Mouse (Mus musculus) heart, postnatal 0 days (tissue): ENCODE measurements around the gene Nampt. TPM values are rescaled to one million over a fixed set of nuclear protein-coding genes. Genes with fewer than 3 reads are reported as not detected.
A peak's percentile ranks its signal among the peaks of the same experiment; 100 is the strongest.

Source experiments
- ATAC-seq: fragments of 200-750 bp; cut with Nextera tagmentation; 2 replicates; pipeline ENCODE4 v1.8.0; 2017; ENCODE audit warnings: low read depth, moderate number of reproducible peaks, moderate library complexity; ENCODE audit not compliant: insufficient read depth
- DNase-seq: peaks from one replicate; pipeline ENCODE4 v3.0.0-alpha.2; 2016; ENCODE audit warnings: low spot score
- H3K27ac ChIP-seq: fragments of 300-500 bp; sonication (generic); 2 replicates; pipeline ENCODE4 v1.5.1; 2014; ENCODE audit warnings: low read depth, mild to moderate bottlenecking
- H3K27me3 ChIP-seq: fragments of 300-500 bp; sonication (generic); 2 replicates; pipeline ENCODE4 v1.6.1; 2014; ENCODE audit warnings: low read length, mixed read lengths; ENCODE audit not compliant: control insufficient read depth, insufficient read depth
- H3K36me3 ChIP-seq: fragments of 300-500 bp; sonication (generic); replicated peaks from 2 replicates; pipeline ENCODE4 v1.6.1; 2014; ENCODE audit warnings: low read length, mixed read lengths; ENCODE audit not compliant: control insufficient read depth, insufficient read depth
- H3K4me1 ChIP-seq: fragments of 300-500 bp; sonication (generic); 2 replicates; pipeline ENCODE4 v1.6.1; 2014; ENCODE audit warnings: antibody characterized with exemption; ENCODE audit not compliant: control insufficient read depth, insufficient read depth
- H3K4me2 ChIP-seq: fragments of 300-500 bp; sonication (generic); 2 replicates; pipeline ENCODE4 v1.6.1; 2014; ENCODE audit warnings: low read depth, mild to moderate bottlenecking, low read length, moderate library complexity
- H3K4me3 ChIP-seq: fragments of 300-500 bp; sonication (generic); 2 replicates; pipeline ENCODE4 v1.5.1; 2014; ENCODE audit warnings: low read depth, low read length
- H3K9ac ChIP-seq: fragments of 300-500 bp; sonication (generic); replicated peaks from 2 replicates; pipeline ENCODE4 v1.6.1; 2014; ENCODE audit warnings: low read depth, low read length, mixed read lengths
- H3K9me3 ChIP-seq: fragments of 300-500 bp; sonication (generic); replicated peaks from 2 replicates; pipeline ENCODE4 v1.6.1; 2016; ENCODE audit warnings: low read length; ENCODE audit not compliant: control insufficient read depth
- CTCF ChIP-seq: IDR thresholded peaks from 2 replicates; pipeline ENCODE4 v1.5.1; 2016; ENCODE audit warnings: antibody characterized with exemption, control low read depth, low read depth
- EP300 ChIP-seq: IDR thresholded peaks from 2 replicates; pipeline ENCODE4 v1.6.1; 2016; ENCODE audit warnings: antibody characterized with exemption, low read depth
- WGBS: fragments of 180-500 bp; shearing (Covaris S2); extraction: QIAGEN DNeasy Blood & Tissue Kit; methylation state at CpG from one replicate; pipeline ENCODE4 v1.1.7; 2014; 5-methylcytosine and 5-hydroxymethylcytosine counted together
- polyA plus RNA-seq: library from polyadenylated mRNA; unstranded; fragments of >200 nt; fragmentation: Nextera tagmentation; extraction: Ambion mirVana; gene quantifications from 2 replicates; pipeline ENCODE4 v1.2.1, GENCODE M21; 2015
- total RNA-seq: library from RNA; depleted of rRNA; stranded (reverse); fragments of >200 nt; gene quantifications from 2 replicates; pipeline ENCODE4 v1.2.3, GENCODE M21; 2014; ENCODE audit warnings: low replicate concordance

Gene Nampt
- total and polyA plus RNA-seq, 2 experiments from 2014 or later, result 13.7 to 21.9 TPM

GRCm38 (mm10) chr12:32856707-32857511 is 37.6 kb downstream of the Nampt start:
- H3K27ac ChIP-seq, result peak overlapping the region; percentile 50
- no peak for TF ChIP-seq EP300
- TF ChIP-seq CTCF, result no peak
- peaks cover 17% of the 10 kb centered on the region for H3K4me1 ChIP-seq
- DNase-seq (peak; percentile 29), ATAC-seq (no peak)
- no peaks in the 10 kb centered on the region for H3K9me3 ChIP-seq
- H3K36me3 ChIP-seq, result peaks cover 5% of the 10 kb centered on the region; the same call in 1 of the 2 replicates
- H3K4me3 ChIP-seq, result no peak overlapping the region
- 56% methylated on average over 14 of the region's 14 CpGs for WGBS
- H3K27me3 ChIP-seq, result no peaks in the 10 kb centered on the region
- no peak overlapping the region for H3K9ac ChIP-seq
- no peak overlapping the region for H3K4me2 ChIP-seq

GRCm38 (mm10) chr12:32858444-32858843 is 39.1 kb downstream of the Nampt start:
- Histone ChIP-seq H3K27ac (no peak overlapping the region), H3K9ac (no peak overlapping the region), H3K4me1 (peaks cover 17% of the 10 kb centered on the region), H3K36me3 (peaks cover 3% of the 10 kb centered on the region; the same call in 1 of the 2 replicates), H3K9me3 (no peaks in the 10 kb centered on the region), H3K27me3 (no peaks in the 10 kb centered on the region), H3K4me2 (no peak overlapping the region), H3K4me3 (no peak overlapping the region)
- TF ChIP-seq EP300 (no peak), CTCF (no peak)
- ATAC-seq, result no peak
- DNase-seq, result no peak
- WGBS, result 61% methylated on average over 1 of the region's 1 CpGs

- Histone ChIP-seq H3K4me1 (peaks cover 14% of the 10 kb centered on the region), H3K27me3 (no peaks in the 10 kb centered on the region), H3K27ac (no peak overlapping the region), H3K36me3 (no peaks in the 10 kb centered on the region), H3K9me3 (no peaks in the 10 kb centered on the region), H3K9ac (no peak overlapping the region), H3K4me3 (no peak overlapping the region), H3K4me2 (no peak overlapping the region)
- ATAC-seq (no peak), DNase-seq (no peak)
- TF ChIP-seq CTCF, result no peak
- no peak for TF ChIP-seq EP300
- WGBS, result 78% methylated on average over 5 of the region's 5 CpGs
Measured at GRCm38 (mm10) chr12:32860820-32861219, 41.5 kb downstream of the Nampt start.

- DNase-seq (no peak), ATAC-seq (no peak)
- Histone ChIP-seq H3K9me3 (no peaks in the 10 kb centered on the region), H3K27me3 (no peaks in the 10 kb centered on the region), H3K4me2 (no peak overlapping the region), H3K9ac (no peak overlapping the region), H3K36me3 (no peaks in the 10 kb centered on the region), H3K4me1 (no peaks in the 10 kb centered on the region), H3K27ac (no peak overlapping the region), H3K4me3 (no peak overlapping the region)
- no peak for TF ChIP-seq CTCF
- TF ChIP-seq EP300, result no peak
- WGBS, result 83% methylated on average over 5 of the region's 5 CpGs
Measured at GRCm38 (mm10) chr12:32870815-32871214, 51.5 kb downstream of the Nampt start.

GRCm38 (mm10) chr12:32877500-32877899 is 58.2 kb downstream of the Nampt start:
- 86% methylated on average over 9 of the region's 9 CpGs for WGBS

More at GRCm38 (mm10) chr12:32877500-32877899, 58.2 kb downstream of the Nampt start:
- Histone ChIP-seq H3K4me2 (no peak overlapping the region), H3K36me3 (no peaks in the 10 kb centered on the region), H3K27me3 (no peaks in the 10 kb centered on the region), H3K9me3 (no peaks in the 10 kb centered on the region), H3K4me1 (no peaks in the 10 kb centered on the region), H3K9ac (no peak overlapping the region), H3K4me3 (no peak overlapping the region), H3K27ac (no peak overlapping the region)
- ATAC-seq (no peak), DNase-seq (no peak)
- TF ChIP-seq EP300 (no peak), CTCF (no peak)
